Mouse (Mus musculus) hindbrain, embryonic 16.5 days (tissue): ENCODE measurements around the gene Fam102a. TPM values are rescaled to one million over a fixed set of nuclear protein-coding genes. Genes with fewer than 3 reads are reported as not detected.

Experiments
- ATAC-seq: fragments of 200-750 bp; cut with Nextera tagmentation; 2 replicates; pipeline ENCODE4 v1.8.0; 2017; ENCODE audit warnings: moderate TSS enrichment, moderate library complexity
- H3K27ac ChIP-seq: fragments of 300-500 bp; sonication (generic); 2 replicates; pipeline ENCODE4 v1.5.1; 2014; ENCODE audit warnings: low read depth, mild to moderate bottlenecking, control low read depth, low read length, moderate library complexity
- H3K27me3 ChIP-seq: fragments of 300-500 bp; sonication (generic); replicated peaks from 2 replicates; pipeline ENCODE4 v1.6.1; 2014; ENCODE audit warnings: low read length; ENCODE audit not compliant: control insufficient read depth, insufficient read depth
- H3K36me3 ChIP-seq: fragments of 300-500 bp; sonication (generic); 2 replicates; pipeline ENCODE4 v1.6.1; 2014; ENCODE audit warnings: mild to moderate bottlenecking, low read length, moderate library complexity, mixed read lengths; ENCODE audit not compliant: control insufficient read depth, insufficient read depth
- H3K4me1 ChIP-seq: fragments of 300-500 bp; sonication (generic); 2 replicates; pipeline ENCODE4 v1.6.1; 2014; ENCODE audit warnings: low read depth, low read length; ENCODE audit not compliant: control insufficient read depth, insufficient read depth
- H3K4me2 ChIP-seq: fragments of 300-500 bp; sonication (generic); 2 replicates; pipeline ENCODE4 v1.6.1; 2014; ENCODE audit warnings: mild to moderate bottlenecking, low read length, control low read depth, moderate library complexity
- H3K4me3 ChIP-seq: fragments of 300-500 bp; sonication (generic); 2 replicates; pipeline ENCODE4 v1.5.1; 2014; ENCODE audit warnings: mild to moderate bottlenecking, low read length, control low read depth, moderate library complexity
- H3K9ac ChIP-seq: fragments of 300-500 bp; sonication (generic); 2 replicates; pipeline ENCODE4 v1.6.1; 2014; ENCODE audit warnings: low read depth, mild to moderate bottlenecking, control low read depth, low read length, moderate library complexity
- H3K9me3 ChIP-seq: fragments of 300-500 bp; sonication (generic); 2 replicates; pipeline ENCODE4 v1.6.1; 2014; ENCODE audit warnings: mild to moderate bottlenecking, low read length, moderate library complexity; ENCODE audit not compliant: control insufficient read depth
- WGBS: fragments of 180-500 bp; shearing (Covaris S2); extraction: QIAGEN DNeasy Blood & Tissue Kit; methylation state at CpG from one replicate; pipeline ENCODE4 v1.1.7; 2014; 5-methylcytosine and 5-hydroxymethylcytosine counted together
- polyA plus RNA-seq: library from polyadenylated mRNA; unstranded; fragments of >200 nt; fragmentation: Nextera tagmentation; extraction: Ambion mirVana; gene quantifications from 2 replicates; pipeline ENCODE4 v1.2.1, GENCODE M21; 2015

The Fam102a gene
- polyA plus RNA-seq, 1 experiment from 2014 or later, result 7.3 TPM

DNA sequence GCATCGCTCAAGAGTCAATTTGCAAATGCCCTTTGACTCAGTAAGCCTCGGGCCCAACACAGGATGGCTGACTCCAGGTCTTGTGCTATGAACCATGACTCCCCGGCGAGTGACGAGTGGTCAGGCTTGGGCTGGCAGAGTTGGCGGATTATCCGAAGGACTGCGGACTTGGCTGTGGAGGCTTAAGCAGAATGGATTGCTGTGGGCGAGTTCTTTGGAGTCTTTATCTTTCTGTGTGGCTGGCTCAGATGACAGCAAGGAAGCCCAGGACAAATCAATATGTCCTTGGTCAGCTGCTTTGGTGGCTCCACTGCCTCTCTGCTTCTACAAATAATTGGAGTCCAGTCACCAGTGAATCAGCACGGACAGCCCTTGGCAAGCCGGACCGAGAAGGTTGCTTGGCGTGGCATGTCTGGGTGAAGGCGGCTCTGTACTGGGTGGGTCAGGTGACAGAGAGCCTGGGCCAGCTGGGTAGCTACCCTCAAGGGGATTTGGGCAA lies 7.6 kb upstream of the Fam102a start:
- 70% methylated on average over 14 of the region's 14 CpGs for WGBS
- Histone ChIP-seq H3K4me2 (no peak overlapping the region), H3K9me3 (no peaks in the 10 kb centered on the region), H3K36me3 (no peaks in the 10 kb centered on the region), H3K27me3 (no peaks in the 10 kb centered on the region), H3K4me3 (no peak overlapping the region), H3K4me1 (no peaks in the 10 kb centered on the region), H3K27ac (no peak overlapping the region), H3K9ac (no peak overlapping the region)
- no peak for ATAC-seq

DNA sequence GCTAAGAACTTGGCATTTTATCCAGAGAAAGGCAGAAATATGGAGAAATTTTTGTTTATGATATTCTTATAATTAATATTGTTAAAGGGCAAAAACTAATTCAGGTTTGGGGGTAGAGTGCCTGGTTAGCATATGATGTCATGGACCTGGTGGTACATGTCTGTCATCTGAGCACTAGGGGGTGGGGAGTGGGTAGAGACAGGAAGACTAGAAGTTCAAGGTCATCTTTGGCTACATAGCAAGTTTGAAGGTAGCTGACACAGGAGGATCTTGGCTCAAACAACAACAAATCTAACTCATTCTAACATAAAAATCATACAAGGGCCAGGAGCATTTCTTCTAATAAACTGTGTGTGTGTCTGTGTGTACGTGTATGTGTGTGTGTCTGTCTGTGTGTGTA lies 6.8 kb upstream of the Fam102a start:
- Histone ChIP-seq H3K9ac (no peak overlapping the region), H3K4me2 (no peak overlapping the region), H3K4me1 (no peaks in the 10 kb centered on the region), H3K27ac (no peak overlapping the region), H3K4me3 (no peak overlapping the region), H3K9me3 (no peaks in the 10 kb centered on the region), H3K36me3 (no peaks in the 10 kb centered on the region), H3K27me3 (no peaks in the 10 kb centered on the region)
- WGBS, result 84% methylated on average over 1 of the region's 1 CpGs
- ATAC-seq, result no peak

DNA sequence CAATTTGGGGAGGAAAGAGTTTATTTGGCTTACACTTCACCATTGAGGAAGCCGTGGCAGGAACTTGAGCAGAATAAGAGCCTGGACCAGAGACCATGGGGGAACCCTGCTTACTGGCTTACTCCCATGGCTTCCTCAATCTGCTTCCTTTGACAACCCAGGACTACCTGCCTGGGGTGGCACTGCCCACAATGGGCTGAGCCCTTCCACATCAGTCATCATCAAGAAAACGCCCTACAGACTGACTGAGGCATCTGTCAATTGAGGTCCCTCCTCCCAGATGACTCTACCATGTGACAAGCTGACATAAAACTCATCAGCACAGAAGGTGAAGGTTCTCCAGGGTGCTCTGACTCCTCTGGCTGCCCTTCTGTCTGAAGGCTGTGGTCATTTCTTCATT lies 4.7 kb upstream of the Fam102a start:
- H3K36me3 ChIP-seq, result no peaks in the 10 kb centered on the region
- no peak overlapping the region for H3K27ac ChIP-seq
- no peaks in the 10 kb centered on the region for H3K9me3 ChIP-seq
- ATAC-seq, result no peak
- peaks cover 7% of the 10 kb centered on the region for H3K4me1 ChIP-seq
- H3K9ac ChIP-seq, result no peak overlapping the region
- H3K4me2 ChIP-seq, result no peak overlapping the region
- no peaks in the 10 kb centered on the region for H3K27me3 ChIP-seq
- WGBS, result 85% methylated on average over 2 of the region's 2 CpGs
- H3K4me3 ChIP-seq, result no peak overlapping the region

DNA sequence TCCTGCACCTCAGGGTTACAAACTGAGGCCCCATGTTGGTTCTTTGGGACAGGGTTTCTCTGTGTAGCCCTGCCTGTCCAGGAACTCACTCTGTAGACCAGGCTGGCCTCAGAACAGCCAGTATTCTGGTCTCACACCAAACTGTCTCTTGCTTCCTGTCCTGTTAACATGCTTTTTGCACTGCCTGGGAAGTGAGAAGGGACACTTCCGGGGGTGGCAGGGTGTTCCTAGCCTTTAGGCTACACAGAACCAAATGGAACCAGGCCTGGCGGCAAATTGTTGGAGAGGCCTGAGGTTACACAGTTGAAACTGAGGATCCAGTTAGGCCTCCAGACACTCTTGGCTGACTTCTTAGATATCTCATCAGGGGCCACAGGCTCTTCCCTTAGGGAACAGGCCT lies 2.0 kb upstream of the Fam102a start:
- no peak overlapping the region for H3K4me2 ChIP-seq
- no peak overlapping the region for H3K4me3 ChIP-seq
- ATAC-seq, result no peak
- no peak overlapping the region for H3K9ac ChIP-seq
- no peaks in the 10 kb centered on the region for H3K9me3 ChIP-seq
- no peaks in the 10 kb centered on the region for H3K36me3 ChIP-seq
- peaks cover 29% of the 10 kb centered on the region for H3K4me1 ChIP-seq
- 85% methylated on average over 2 of the region's 2 CpGs for WGBS
- H3K27me3 ChIP-seq, result no peaks in the 10 kb centered on the region
- no peak overlapping the region for H3K27ac ChIP-seq

DNA sequence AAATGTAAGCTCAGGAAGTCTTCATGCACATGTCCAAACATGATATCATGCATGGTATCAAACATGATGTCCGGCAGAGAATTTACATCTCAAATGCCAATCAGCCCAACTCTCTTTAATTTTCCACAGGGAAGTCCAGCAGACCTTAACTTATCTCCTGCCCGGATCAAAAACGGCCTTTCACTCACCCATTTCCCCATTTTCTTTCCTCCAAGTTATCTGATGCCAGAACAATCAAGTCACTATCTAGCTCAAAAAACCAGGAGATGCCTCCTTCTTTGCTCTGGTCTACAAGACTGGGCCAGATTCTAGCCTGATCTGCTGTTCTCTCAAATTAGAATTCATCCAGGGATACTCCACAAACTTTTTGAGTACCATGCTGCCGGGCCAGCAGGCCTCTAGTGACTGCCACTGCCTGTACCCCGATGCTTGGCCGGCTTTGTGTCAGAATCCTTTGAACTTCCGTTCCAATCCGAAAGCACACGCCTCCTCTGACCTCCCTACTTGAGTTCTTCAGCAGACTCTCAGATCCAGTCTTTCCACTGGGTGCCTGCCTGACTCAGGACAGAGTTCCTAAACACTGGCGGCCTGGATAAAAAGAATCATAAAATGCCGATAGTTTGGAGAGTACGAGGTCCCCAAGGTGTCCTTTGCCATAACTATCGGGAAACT lies 935 bp upstream of the Fam102a start:
- peaks cover 39% of the 10 kb centered on the region for H3K4me1 ChIP-seq
- WGBS, result 14% methylated on average over 13 of the region's 13 CpGs
- peak overlapping the region; percentile 85 for H3K27ac ChIP-seq
- peak overlapping the region; percentile 68 for H3K9ac ChIP-seq
- H3K27me3 ChIP-seq, result no peaks in the 10 kb centered on the region
- peak overlapping the region; percentile 88 for H3K4me3 ChIP-seq
- H3K9me3 ChIP-seq, result no peaks in the 10 kb centered on the region
- peak overlapping the region; percentile 85 for H3K4me2 ChIP-seq
- no peak for ATAC-seq
- H3K36me3 ChIP-seq, result no peaks in the 10 kb centered on the region

DNA sequence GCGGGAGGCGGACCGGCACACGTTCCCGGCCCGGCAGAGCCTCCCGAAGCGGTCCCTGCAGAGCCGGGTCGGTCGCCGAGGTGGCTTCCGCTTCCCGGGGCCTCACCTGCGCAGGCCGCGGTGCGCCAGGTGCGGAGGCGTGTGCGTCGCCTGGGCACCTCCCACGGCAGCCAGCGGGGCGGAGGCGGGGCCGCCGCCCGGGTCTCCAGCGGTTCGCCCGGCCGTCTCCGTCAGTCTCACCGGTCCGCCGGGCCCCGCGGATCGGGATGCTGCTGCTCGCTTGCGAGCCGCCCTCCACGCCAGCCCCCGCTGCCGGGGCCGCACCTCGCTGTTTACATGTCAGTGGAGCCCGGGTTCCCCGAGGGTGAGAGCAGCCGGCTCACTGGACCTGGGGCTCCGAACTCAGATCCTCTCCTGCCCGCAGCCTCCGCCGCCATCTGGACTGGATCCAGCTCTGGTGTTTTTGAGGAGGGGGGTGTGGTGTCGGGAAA lies 414 bp downstream of the Fam102a start:
- H3K27me3 ChIP-seq, result no peaks in the 10 kb centered on the region
- H3K9ac ChIP-seq, result peak overlapping the region; percentile 98
- H3K4me2 ChIP-seq, result peak overlapping the region; percentile 85
- no peak for ATAC-seq
- no peaks in the 10 kb centered on the region for H3K9me3 ChIP-seq
- WGBS, result under 1% methylated on average over 28 of the region's 56 CpGs
- H3K4me1 ChIP-seq, result peaks cover 45% of the 10 kb centered on the region
- H3K4me3 ChIP-seq, result peak overlapping the region; percentile 88
- no peaks in the 10 kb centered on the region for H3K36me3 ChIP-seq
- peak overlapping the region; percentile 94 for H3K27ac ChIP-seq

DNA sequence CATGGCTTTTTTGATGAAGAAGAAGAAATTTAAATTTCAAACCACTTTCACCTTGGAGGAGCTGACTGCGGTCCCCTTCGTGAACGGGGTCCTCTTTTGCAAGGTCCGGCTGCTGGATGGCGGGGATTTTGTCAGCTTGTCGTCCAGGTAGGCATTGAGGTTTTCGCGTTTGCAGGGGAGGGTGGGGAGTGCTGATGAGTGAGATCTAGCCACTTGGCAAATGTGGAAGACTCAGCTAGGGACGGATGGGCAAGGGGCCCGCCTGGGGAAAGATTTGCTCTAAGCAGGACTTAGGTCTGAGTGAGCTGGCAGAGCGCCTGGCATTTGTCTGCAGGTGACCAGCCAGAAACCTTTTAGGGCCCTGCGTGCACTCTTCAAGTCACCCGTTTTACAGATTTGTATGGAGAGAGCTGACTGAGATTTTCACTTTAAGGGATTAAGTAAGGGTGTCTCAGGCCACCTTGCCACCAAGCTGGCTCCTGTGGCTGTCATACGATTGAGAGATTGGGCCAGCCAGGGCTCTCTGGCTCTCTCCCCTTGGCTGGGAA lies 1.0 kb downstream of the Fam102a start:
- H3K9me3 ChIP-seq, result no peaks in the 10 kb centered on the region
- H3K36me3 ChIP-seq, result no peaks in the 10 kb centered on the region
- peak overlapping the region; percentile 98 for H3K9ac ChIP-seq
- no peak for ATAC-seq
- peaks cover 45% of the 10 kb centered on the region for H3K4me1 ChIP-seq
- WGBS, result 1% methylated on average over 14 of the region's 14 CpGs
- H3K27me3 ChIP-seq, result no peaks in the 10 kb centered on the region
- H3K27ac ChIP-seq, result peak overlapping the region; percentile 94
- peak overlapping the region; percentile 85 for H3K4me2 ChIP-seq
- peak overlapping the region; percentile 88 for H3K4me3 ChIP-seq

DNA sequence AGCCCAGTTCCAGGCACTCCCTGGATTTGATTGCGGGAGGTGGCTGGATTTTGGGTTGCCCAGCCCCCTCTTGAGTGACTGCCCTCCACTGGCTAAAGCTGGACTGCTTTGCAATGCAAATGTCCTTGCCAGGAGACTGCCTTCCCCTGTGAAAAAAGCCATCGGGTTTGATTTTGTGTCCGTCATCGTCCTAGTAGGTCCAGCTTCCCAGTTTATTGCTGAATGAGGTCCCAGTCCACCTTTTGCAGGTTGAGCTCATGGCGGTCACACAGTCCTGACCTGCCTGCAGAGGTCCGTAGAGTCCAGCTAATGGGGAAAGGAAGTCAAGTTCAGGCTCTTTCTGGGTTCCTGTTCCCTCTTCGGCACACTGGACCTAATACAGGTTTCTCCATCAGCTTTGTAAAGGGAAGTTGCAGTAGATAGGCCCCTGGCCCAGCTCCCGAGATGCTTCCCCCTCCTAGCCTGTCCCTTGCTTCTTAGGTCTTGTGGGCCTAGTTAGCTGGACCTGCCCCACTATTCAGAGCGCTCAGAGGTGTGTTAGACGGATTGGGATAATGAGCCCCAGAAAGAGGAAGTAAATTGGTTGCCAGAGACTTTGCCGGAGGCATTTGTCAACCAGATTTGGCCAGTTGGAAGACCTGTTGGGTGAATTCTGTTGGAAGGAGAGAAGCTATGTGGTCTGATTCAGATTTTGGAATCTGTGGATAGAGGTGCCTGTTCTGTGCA lies 1.7 kb downstream of the Fam102a start:
- peak overlapping the region; percentile 98 for H3K9ac ChIP-seq
- peaks cover 45% of the 10 kb centered on the region for H3K4me1 ChIP-seq
- peak overlapping the region; percentile 85 for H3K4me2 ChIP-seq
- no peaks in the 10 kb centered on the region for H3K27me3 ChIP-seq
- peak overlapping the region; percentile 94 for H3K27ac ChIP-seq
- WGBS, result under 1% methylated on average over 11 of the region's 11 CpGs
- H3K9me3 ChIP-seq, result no peaks in the 10 kb centered on the region
- H3K4me3 ChIP-seq, result peak overlapping the region; percentile 88
- ATAC-seq, result no peak
- H3K36me3 ChIP-seq, result no peaks in the 10 kb centered on the region

DNA sequence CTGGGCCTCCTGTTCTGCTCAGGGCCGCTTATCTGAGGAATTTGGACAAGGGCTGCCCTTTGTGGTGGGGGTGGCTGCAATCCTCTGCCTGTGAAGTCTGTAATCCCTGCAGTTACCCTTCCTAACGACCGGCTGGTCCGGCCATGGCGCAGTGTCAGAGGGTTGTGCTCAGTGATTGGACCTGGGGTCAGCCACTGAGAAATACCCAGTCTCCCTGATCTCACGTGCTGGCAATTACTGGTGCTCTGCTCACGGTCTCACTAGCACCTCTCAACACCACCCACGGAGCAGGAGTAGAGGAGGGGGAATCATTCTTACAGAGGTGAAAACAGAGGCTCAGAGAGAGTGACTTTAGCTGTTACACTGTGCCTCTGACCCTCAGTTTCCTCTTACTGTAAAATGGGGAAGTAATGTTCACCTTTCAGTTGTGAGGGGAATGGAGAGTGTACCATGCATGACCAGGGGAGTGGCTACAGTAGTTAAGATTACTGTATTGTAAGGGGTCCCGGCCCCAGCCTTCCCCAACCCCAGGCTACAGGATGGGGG lies 2.3 kb downstream of the Fam102a start:
- peaks cover 45% of the 10 kb centered on the region for H3K4me1 ChIP-seq
- H3K9me3 ChIP-seq, result no peaks in the 10 kb centered on the region
- H3K36me3 ChIP-seq, result no peaks in the 10 kb centered on the region
- H3K4me3 ChIP-seq, result peak overlapping the region; percentile 88
- peak overlapping the region; percentile 85 for H3K4me2 ChIP-seq
- H3K9ac ChIP-seq, result peak overlapping the region; percentile 98
- no peak for ATAC-seq
- no peaks in the 10 kb centered on the region for H3K27me3 ChIP-seq
- 12% methylated on average over 9 of the region's 9 CpGs for WGBS
- H3K27ac ChIP-seq, result peak overlapping the region; percentile 73
